8 mouse cellular contexts compared by ENCODE assay signal in genomic region chr11:54984085-54984484, GRCm38 (mm10). TPM values are rescaled to one million over a fixed set of nuclear protein-coding genes. Genes with fewer than 3 reads are reported as not detected.
DNase-seq lines count a peak whose midpoint lies in the region; ATAC-seq and TF ChIP-seq lines count a peak whose summit lies in the region.

No protein-coding gene starts in this region.

- no peak overlapping the region for H3K27ac ChIP-seq in spleen, adult 2 months (ENCODE audit: insufficient read depth, low read length)
- no peak overlapping the region for H3K27ac ChIP-seq in intestine, embryonic 16.5 days (ENCODE audit: low read length)

- TF ChIP-seq CTCF in spleen, adult 2 months (IDR thresholded peaks at IDR 0.05; ENCODE audit: extremely low read depth, insufficient read depth, insufficient read length, insufficient replicate concordance): no peak

- no peak overlapping the region for H3K9ac ChIP-seq in intestine, embryonic 16.5 days (ENCODE audit: low read depth, low read length)

- WGBS in spleen, adult 2 months: under 1% methylated on average over 6 of the region's 6 CpGs
- WGBS in intestine, embryonic 16.5 days: under 1% methylated on average over 6 of the region's 6 CpGs

- DNase-seq in spleen, adult 2 months (ENCODE audit: low read depth in 1 of 2, low spot score in 2 of 2): peak; percentile 50 to 60
- DNase-seq in spleen, adult 12 weeks (ENCODE audit: low spot score): no peak
- DNase-seq in brain, adult 2 months (ENCODE audit: low read depth, low spot score): peak; percentile 93
- DNase-seq in left cerebral cortex, postnatal 25 days (ENCODE audit: low spot score in 2 of 2): peak; percentile 81 to 86
- DNase-seq in ovary, postnatal 14 days (ENCODE audit: low spot score): peak; percentile 75
- peak; percentile 89 for DNase-seq in thymus, postnatal 4 days

- 0 out of 2 replicates have a peak, but pooled peaks have one; percentile 43 for ATAC-seq in erythroid progenitor cell, adult 5-6 weeks (replicated peaks; ENCODE audit: low FRiP score, poor library complexity, severe bottlenecking)
- ATAC-seq in intestine, embryonic 16.5 days: 0 out of 2 replicates have a peak, but pooled peaks have one; percentile 19

- TF ChIP-seq POLR2A in spleen, adult 2 months (IDR thresholded peaks at IDR 0.05; ENCODE audit: low read depth, low read length): no peak

- H3K4me3 ChIP-seq in spleen, adult 2 months (ENCODE audit: extremely low read depth, insufficient read depth, insufficient read length): no peak overlapping the region
- no peak overlapping the region for H3K4me3 ChIP-seq in intestine, embryonic 16.5 days (ENCODE audit: low read length)

- H3K27me3 ChIP-seq in spleen, adult 2 months (ENCODE audit: control insufficient read depth, insufficient read depth, low read length): no peaks in the 10 kb centered on the region
- H3K27me3 ChIP-seq in intestine, embryonic 16.5 days (replicated peaks; ENCODE audit: control insufficient read depth, insufficient read depth, low read length): no peaks in the 10 kb centered on the region

- no peaks in the 10 kb centered on the region for H3K9me3 ChIP-seq in intestine, embryonic 16.5 days (ENCODE audit: control insufficient read depth, low read length)

- H3K36me3 ChIP-seq in spleen, adult 2 months (ENCODE audit: control insufficient read depth, insufficient read depth, low read length): peaks cover 26% of the 10 kb centered on the region
- H3K36me3 ChIP-seq in intestine, embryonic 16.5 days (ENCODE audit: control insufficient read depth, insufficient read depth, low read length): peaks cover 17% of the 10 kb centered on the region

- intact Hi-C loops in left cerebral cortex, postnatal 25 days (cut with DNase I): loop anchor here (1.0 to 10.0 kb wide), 3 partner anchors 54 to 279 kb away; no protein-coding TSS in a partner anchor

- H3K4me1 ChIP-seq in spleen, adult 2 months (ENCODE audit: control insufficient read depth, insufficient read depth, insufficient read length): peaks cover 2% of the 10 kb centered on the region; the same call in 1 of the 2 replicates
- H3K4me1 ChIP-seq in intestine, embryonic 16.5 days (ENCODE audit: control insufficient read depth, insufficient read depth, low read length): no peaks in the 10 kb centered on the region

- no peak overlapping the region for H3K4me2 ChIP-seq in intestine, embryonic 16.5 days (ENCODE audit: low read depth, low read length)

RNA-seq across cellular contexts. Expression of gene Tnip1, which starts 21.4 kb away (rescaled TPM):
- polyA plus RNA-seq in spleen, adult 2 months (2012; rRNA removed): 54.6 and 65.5 TPM in 2 replicates
- total RNA-seq in erythroid progenitor cell, adult 5-6 weeks (2015; ENCODE audit: low replicate concordance): 6.3 and 7.9 TPM in 2 replicates
- total RNA-seq in erythroid progenitor cell, adult 5-6 weeks (2017; ENCODE audit: low replicate concordance): 3.3 and 8.7 TPM in 2 replicates
- polyA plus RNA-seq in intestine, embryonic 16.5 days (2015; fragmentation: Nextera tagmentation; extraction: Ambion mirVana): 27.2 and 28.1 TPM in 2 replicates
- 10 to 100 TPM; 36.4 to 40.0 TPM for total RNA-seq in left cerebral cortex, postnatal 25 days (2021)

RNA-seq across cellular contexts. Expression of gene Anxa6, which starts 49.2 kb away (rescaled TPM):
- polyA plus RNA-seq in spleen, adult 2 months (2012; rRNA removed): 104 and 116 TPM in 2 replicates
- 12.3 and 15.1 TPM in 2 replicates for total RNA-seq in erythroid progenitor cell, adult 5-6 weeks (2015; ENCODE audit: low replicate concordance)
- 14.6 and 16.3 TPM in 2 replicates for total RNA-seq in erythroid progenitor cell, adult 5-6 weeks (2017; ENCODE audit: low replicate concordance)
- 235 and 247 TPM in 2 replicates for polyA plus RNA-seq in intestine, embryonic 16.5 days (2015; fragmentation: Nextera tagmentation; extraction: Ambion mirVana)
- total RNA-seq in left cerebral cortex, postnatal 25 days (2021): 10 to 100 TPM; 81.1 to 89.5 TPM

Comparison
In these comparisons a context has a peak if more than half of its experiments do, and no peak if none do; other contexts are left out.
1. RNA of gene Anxa6, which starts 49.2 kb away (total RNA-seq): 81.1 to 89.5 TPM in left cerebral cortex, postnatal 25 days; 12.3 to 16.3 TPM in erythroid progenitor cell, adult 5-6 weeks; every median in the first group is over 4 times any median in the second.